Mouse (Mus musculus) right cerebral cortex, postnatal 4 days (tissue): ENCODE data around the gene Cntn6.

Experiments
- DNase-seq: peaks from one replicate; pipeline ENCODE4 v3.0.0-alpha.2; 2022

Cntn6 gene

DNA sequence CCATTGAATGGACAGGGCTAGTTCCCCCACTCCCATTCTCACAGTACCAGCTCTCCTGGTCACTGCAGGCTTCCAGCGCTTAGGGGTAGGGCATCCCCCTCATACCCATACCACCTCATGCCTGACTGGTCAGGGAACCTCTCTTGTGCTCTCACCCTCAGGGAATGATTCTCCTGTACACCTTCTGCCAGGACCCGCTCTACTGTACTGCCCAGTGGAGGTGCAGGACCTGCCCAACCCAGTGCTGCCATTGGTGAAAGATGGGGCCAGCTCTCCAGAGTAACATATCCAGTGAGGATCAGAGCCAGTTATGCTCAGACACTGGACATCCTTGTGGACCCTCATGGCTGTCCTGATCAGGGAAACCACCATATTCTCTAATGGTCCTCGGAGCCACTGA lies 291.3 kb downstream of the Cntn6 start:
- no peak for DNase-seq

DNA sequence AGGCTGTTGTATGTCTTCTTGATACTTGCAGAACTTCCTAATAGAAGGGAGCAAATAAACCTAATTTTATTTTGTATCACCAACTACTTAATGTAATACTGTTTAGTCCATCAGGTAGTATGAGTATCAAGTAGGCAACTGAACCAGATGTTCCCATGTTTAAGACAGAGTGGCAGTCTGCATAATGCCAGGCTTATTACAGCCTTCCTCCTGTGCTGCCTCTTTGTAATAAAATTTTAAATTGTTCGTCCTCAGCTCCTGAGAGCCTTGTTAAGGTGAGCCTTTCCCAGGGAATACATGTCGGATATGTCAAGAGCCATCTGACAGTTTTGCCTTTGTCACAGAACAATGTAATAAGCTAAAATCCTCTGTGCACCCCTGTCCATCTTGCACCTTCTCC lies 294.9 kb downstream of the Cntn6 start:
- DNase-seq = no peak

DNA sequence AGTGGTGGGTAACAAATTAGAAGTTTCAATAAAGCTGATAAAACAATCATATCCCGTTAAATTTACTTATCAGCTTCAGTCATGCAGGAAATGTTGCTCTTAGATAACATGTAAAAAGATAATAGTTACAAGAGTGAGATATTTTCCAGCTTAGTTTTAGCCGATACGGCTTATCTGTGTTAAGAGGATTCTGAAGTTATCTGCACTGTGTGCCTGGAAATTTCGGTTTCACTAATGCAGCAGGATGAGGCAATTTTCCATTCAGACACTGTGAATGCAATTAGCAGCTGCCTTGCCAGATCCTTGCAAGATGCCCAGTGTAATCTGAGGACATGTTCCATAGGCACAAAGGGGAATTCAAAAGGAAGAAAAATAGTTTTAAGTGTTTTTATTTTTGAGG lies 315.9 kb downstream of the Cntn6 start:
- no peak for DNase-seq

GRCm38 (mm10) chr6:104815610-104816009 lies 323.0 kb downstream of the Cntn6 start:
- no peak for DNase-seq

GRCm38 (mm10) chr6:104879711-104880110 lies 387.1 kb downstream of the Cntn6 start:
- no peak for DNase-seq

GRCm38 (mm10) chr6:104884021-104884420 lies 391.4 kb downstream of the Cntn6 start:
- DNase-seq = no peak

GRCm38 (mm10) chr6:104885829-104886228 lies 393.2 kb downstream of the Cntn6 start:
- no peak for DNase-seq

DNA sequence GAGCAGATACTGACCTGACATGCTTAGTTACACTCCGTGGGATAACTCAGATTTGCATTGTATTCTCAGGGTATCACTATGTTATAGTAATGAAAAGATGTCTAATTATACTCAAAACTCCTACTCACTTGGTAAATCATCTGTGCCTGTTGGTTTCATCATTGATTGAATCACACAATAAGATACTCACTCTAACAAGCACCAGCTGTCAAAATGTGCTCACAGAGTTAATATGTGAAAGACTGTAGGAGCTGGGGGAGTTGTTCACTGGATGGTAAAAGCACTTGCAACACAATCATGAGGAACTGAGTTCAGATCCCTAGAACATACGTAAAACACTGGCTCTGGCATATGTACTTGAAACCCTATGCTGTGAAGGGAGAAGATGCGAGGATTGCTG lies 398.5 kb downstream of the Cntn6 start:
- DNase-seq = no peak
